In the genomic region with DNA sequence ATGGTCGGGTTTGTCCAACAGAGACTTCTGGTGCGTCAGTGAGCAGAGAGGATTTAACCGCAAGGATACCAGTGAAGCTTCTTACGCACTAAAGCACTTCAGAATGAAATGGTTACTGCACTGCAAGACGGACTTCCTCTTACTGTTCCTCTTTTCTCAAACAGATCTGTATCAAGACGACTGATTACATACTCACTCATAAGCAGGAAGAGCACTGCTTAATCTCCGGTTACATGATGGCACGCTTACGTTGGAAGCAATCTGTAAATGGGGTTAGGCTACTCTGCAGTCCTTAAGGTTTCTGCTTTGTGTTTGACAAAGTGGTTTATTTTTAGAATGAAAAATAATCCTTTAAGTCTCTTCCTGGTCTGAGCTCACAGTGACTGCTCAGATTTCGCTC, we compare ENCODE assay signal across 9 mouse cellular contexts. TPM values are rescaled to one million over a fixed set of nuclear protein-coding genes. Genes with fewer than 3 reads are reported as not detected.
DNase-seq lines count a peak whose midpoint lies in the region; ATAC-seq and TF ChIP-seq lines count a peak whose summit lies in the region.
"Had no signal": no experiment of that assay in that cellular context is flagged by ENCODE, and none has a peak within 500 bp of the region (broad histone marks: within the 10 kb centered on the region; RNA-seq: fewer than 3 reads in every experiment).

No protein-coding gene starts in this region.

- no peak for DNase-seq in heart, adult 8-10 months (ENCODE audit: low spot score)
- peak; percentile 19 for DNase-seq in midbrain, embryonic 14.5 days
- DNase-seq in adrenal gland, postnatal 4 days (ENCODE audit: low spot score in 2 of 2), result no peak
- DNase-seq in right cerebral cortex, postnatal 4 days, result no peak
- DNase-seq: cerebellum, adult 11-12 months had no signal

- TF ChIP-seq CTCF in bone marrow macrophage, adult 2 months (IDR thresholded peaks at IDR 0.05; ENCODE audit: low read depth, low read length), result no peak

- peak overlapping the region; percentile 40 for H3K4me3 ChIP-seq in heart, embryonic 16.5 days (ENCODE audit: low read length)
- peak overlapping the region; percentile 13 for H3K4me3 ChIP-seq in bone marrow macrophage, adult 2 months (ENCODE audit: insufficient read depth, low read length)
- H3K4me3 ChIP-seq in intestine, embryonic 15.5 days (replicated peaks), result no peak overlapping the region
- no peak overlapping the region for H3K4me3 ChIP-seq in midbrain, embryonic 14.5 days (replicated peaks; ENCODE audit: low read depth, low read length)

- WGBS in heart, embryonic 16.5 days, result 10% methylated on average over 10 of the region's 10 CpGs
- WGBS in intestine, embryonic 15.5 days, result 33% methylated on average over 10 of the region's 10 CpGs
- WGBS in midbrain, embryonic 14.5 days, result 62% methylated on average over 10 of the region's 10 CpGs

- no peaks in the 10 kb centered on the region for H3K27me3 ChIP-seq in heart, embryonic 16.5 days (ENCODE audit: control insufficient read depth, insufficient read depth, low read length)
- no peaks in the 10 kb centered on the region for H3K27me3 ChIP-seq in intestine, embryonic 15.5 days (replicated peaks)
- H3K27me3 ChIP-seq in midbrain, embryonic 14.5 days (ENCODE audit: control insufficient read depth, insufficient read depth, low read length), result no peaks in the 10 kb centered on the region

- H3K4me1 ChIP-seq in heart, embryonic 16.5 days (ENCODE audit: control insufficient read depth, insufficient read depth, low read length), result peaks cover 4% of the 10 kb centered on the region
- no peaks in the 10 kb centered on the region for H3K4me1 ChIP-seq in bone marrow macrophage, adult 2 months (ENCODE audit: control insufficient read depth, insufficient read depth, low read length)
- no peaks in the 10 kb centered on the region for H3K4me1 ChIP-seq in intestine, embryonic 15.5 days (replicated peaks)
- no peaks in the 10 kb centered on the region; the same call in 1 of the 2 replicates for H3K4me1 ChIP-seq in midbrain, embryonic 14.5 days (ENCODE audit: control insufficient read depth, insufficient read depth, low read length)

- H3K4me2 ChIP-seq in heart, embryonic 16.5 days (ENCODE audit: low read depth, low read length), result peak overlapping the region; percentile 60
- peak overlapping the region; percentile 7 for H3K4me2 ChIP-seq in intestine, embryonic 15.5 days (replicated peaks)
- H3K4me2 ChIP-seq in midbrain, embryonic 14.5 days (ENCODE audit: low read length), result no peak overlapping the region

- H3K27ac ChIP-seq in heart, embryonic 16.5 days (ENCODE audit: low read length), result no peak overlapping the region
- peak overlapping the region; percentile 51 for H3K27ac ChIP-seq in bone marrow macrophage, adult 2 months (ENCODE audit: insufficient read depth, low read depth, low read length)
- H3K27ac ChIP-seq in intestine, embryonic 15.5 days, result no peak overlapping the region
- H3K27ac ChIP-seq in midbrain, embryonic 14.5 days (replicated peaks; ENCODE audit: low read depth, low read length), result no peak overlapping the region

- H3K36me3 ChIP-seq in heart, embryonic 16.5 days (ENCODE audit: control insufficient read depth, insufficient read depth), result no peaks in the 10 kb centered on the region
- H3K36me3 ChIP-seq in intestine, embryonic 15.5 days, result no peaks in the 10 kb centered on the region
- H3K36me3 ChIP-seq in midbrain, embryonic 14.5 days (ENCODE audit: control insufficient read depth, insufficient read depth, low read length), result no peaks in the 10 kb centered on the region

- no peak; the same call in 1 of the 2 replicates for ATAC-seq in heart, embryonic 16.5 days (replicated peaks; ENCODE audit: extremely low read depth, insufficient read depth, low FRiP score)
- ATAC-seq in intestine, embryonic 15.5 days, result peak; percentile 34; the same call in 1 of the 2 replicates
- no peak for ATAC-seq in midbrain, embryonic 14.5 days (ENCODE audit: low FRiP score, low TSS enrichment)
- no peak for ATAC-seq in frontal cortex, adult (ENCODE audit: low TSS enrichment)

- no peaks in the 10 kb centered on the region for H3K9me3 ChIP-seq in heart, embryonic 16.5 days (replicated peaks; ENCODE audit: control insufficient read depth, low read length)
- H3K9me3 ChIP-seq in intestine, embryonic 15.5 days, result no peaks in the 10 kb centered on the region
- no peaks in the 10 kb centered on the region for H3K9me3 ChIP-seq in midbrain, embryonic 14.5 days (ENCODE audit: control insufficient read depth, low read length)

- TF ChIP-seq POLR2A in bone marrow macrophage, adult 2 months (IDR thresholded peaks at IDR 0.05; ENCODE audit: borderline replicate concordance, low read depth, low read length), result no peak

- H3K9ac ChIP-seq in heart, embryonic 16.5 days (ENCODE audit: low read length), result 0 out of 2 replicates have a peak overlapping the region, but pooled peaks have one; percentile 26
- no peak overlapping the region for H3K9ac ChIP-seq in intestine, embryonic 15.5 days
- no peak overlapping the region for H3K9ac ChIP-seq in midbrain, embryonic 14.5 days (replicated peaks; ENCODE audit: low read length)

RNA-seq across cellular contexts. Expression of gene Edil3, which starts 7.1 kb away (rescaled TPM):
- 1.7 and 2.4 TPM in 2 replicates for polyA plus RNA-seq in heart, embryonic 16.5 days (2015; fragmentation: Nextera tagmentation; extraction: Ambion mirVana)
- under 1 TPM; 0.25 to 0.34 (median 0.29) TPM for total RNA-seq in heart, adult 8-10 months (2022)
- 2.2 and 2.5 TPM in 2 replicates for polyA plus RNA-seq in bone marrow macrophage, adult 2 months (2012; ENCODE audit: insufficient read depth, insufficient read length, missing spikeins)
- 6.4 and 7.1 TPM in 2 replicates for polyA plus RNA-seq in intestine, embryonic 15.5 days (2015; fragmentation: Nextera tagmentation; extraction: Ambion mirVana)
- polyA plus RNA-seq in midbrain, embryonic 14.5 days (2014; fragmentation: Nextera tagmentation; extraction: Ambion mirVana), result 51.0 and 57.0 TPM in 2 replicates
- 1 to 10 TPM; 3.9 to 4.2 TPM for total RNA-seq in adrenal gland, postnatal 4 days (2021)

Comparison
In these comparisons a context has a peak if more than half of its experiments do, and no peak if none do; other contexts are left out.
1. H3K4me3 ChIP-seq: peak in heart, embryonic 16.5 days (single experiment) and bone marrow macrophage, adult 2 months (single experiment); none in intestine, embryonic 15.5 days (single experiment) and midbrain, embryonic 14.5 days (single experiment).